Comparison of ENCODE assay signal across 8 mouse cellular contexts in the genomic region with DNA sequence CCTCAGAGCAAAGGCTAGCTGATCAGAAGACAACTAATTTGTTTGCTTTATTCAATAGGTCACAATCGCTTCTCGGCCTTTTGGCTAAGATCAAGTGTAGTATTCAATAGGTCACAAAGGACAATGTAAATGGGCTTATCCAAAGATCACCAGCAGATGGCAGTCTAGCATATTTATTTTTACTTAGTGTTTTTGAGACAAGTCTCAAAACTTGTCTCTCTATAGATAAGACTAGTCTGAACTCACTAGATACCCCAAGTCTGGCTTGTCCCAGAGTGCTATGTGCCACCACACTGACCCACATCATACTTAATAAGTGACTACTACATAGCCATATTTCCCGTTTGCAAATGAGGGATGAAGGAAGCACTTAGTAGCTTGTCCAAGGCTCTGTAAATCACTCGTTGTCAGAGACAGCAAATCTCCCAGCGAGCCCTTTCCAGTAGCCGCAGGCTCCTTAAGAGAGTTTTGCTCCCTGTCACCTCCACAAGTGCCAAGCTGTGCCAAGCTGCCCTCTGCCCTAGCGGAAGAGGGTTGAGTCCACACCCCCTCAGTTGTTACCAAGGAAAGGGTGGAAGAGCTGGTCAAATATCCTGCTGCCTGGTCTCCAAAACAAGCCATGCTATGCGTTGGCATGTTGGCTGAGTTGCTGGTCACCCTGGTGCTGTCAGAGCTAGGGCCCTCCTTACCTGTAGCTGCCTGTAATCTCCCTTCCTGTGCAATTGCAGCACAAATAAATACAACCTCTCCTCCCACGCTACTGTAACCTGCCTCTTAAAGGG. TPM values are rescaled to one million over a fixed set of nuclear protein-coding genes. Genes with fewer than 3 reads are reported as not detected.
DNase-seq lines count a peak whose midpoint lies in the region; ATAC-seq lines count a peak whose summit lies in the region.

No protein-coding gene starts in this region.

- H3K4me1 ChIP-seq in neural tube, embryonic 11.5 days (ENCODE audit: control insufficient read depth, insufficient read depth, low read length), result peaks cover 2% of the 10 kb centered on the region; the same call in 1 of the 2 replicates
- peaks cover 7% of the 10 kb centered on the region; the same call in 1 of the 2 replicates for H3K4me1 ChIP-seq in embryonic facial prominence, embryonic 14.5 days (ENCODE audit: control insufficient read depth, insufficient read depth, low read length)
- H3K4me1 ChIP-seq in liver, embryonic 16.5 days (ENCODE audit: control insufficient read depth, low read depth, low read length), result peaks cover 11% of the 10 kb centered on the region

- H3K27ac ChIP-seq in neural tube, embryonic 11.5 days (ENCODE audit: low read depth, low read length), result no peak overlapping the region
- no peak overlapping the region for H3K27ac ChIP-seq in embryonic facial prominence, embryonic 14.5 days (replicated peaks; ENCODE audit: low read depth, low read length)
- 0 out of 2 replicates have a peak overlapping the region, but pooled peaks have one; percentile 33 for H3K27ac ChIP-seq in liver, embryonic 16.5 days (ENCODE audit: low read length)

- H3K4me2 ChIP-seq in neural tube, embryonic 11.5 days (ENCODE audit: low read depth), result no peak overlapping the region
- no peak overlapping the region for H3K4me2 ChIP-seq in embryonic facial prominence, embryonic 14.5 days (ENCODE audit: low read depth, low read length)
- peak overlapping the region; percentile 38 for H3K4me2 ChIP-seq in liver, embryonic 16.5 days (ENCODE audit: low read depth, low read length)

- no peak overlapping the region for H3K4me3 ChIP-seq in neural tube, embryonic 11.5 days (ENCODE audit: low read depth, low read length)
- H3K4me3 ChIP-seq in embryonic facial prominence, embryonic 14.5 days (ENCODE audit: low read depth, low read length), result no peak overlapping the region
- peak overlapping the region; percentile 13; the same call in 1 of the 2 replicates for H3K4me3 ChIP-seq in liver, embryonic 16.5 days (ENCODE audit: low read depth, low read length)

- H3K9ac ChIP-seq in neural tube, embryonic 11.5 days (ENCODE audit: low read length), result no peak overlapping the region
- H3K9ac ChIP-seq in embryonic facial prominence, embryonic 14.5 days (ENCODE audit: low read depth, low read length), result no peak overlapping the region
- 0 out of 2 replicates have a peak overlapping the region, but pooled peaks have one; percentile 2 for H3K9ac ChIP-seq in liver, embryonic 16.5 days (ENCODE audit: low read depth, low read length)

- 29% methylated on average over 9 of the region's 9 CpGs for WGBS in neural tube, embryonic 11.5 days
- 33% methylated on average over 9 of the region's 9 CpGs for WGBS in embryonic facial prominence, embryonic 14.5 days
- WGBS in liver, embryonic 16.5 days (ENCODE audit: insufficient replicate concordance), result 21% methylated on average over 9 of the region's 9 CpGs

- H3K27me3 ChIP-seq in neural tube, embryonic 11.5 days (ENCODE audit: control insufficient read depth, insufficient read depth, low read length), result no peaks in the 10 kb centered on the region
- H3K27me3 ChIP-seq in embryonic facial prominence, embryonic 14.5 days (replicated peaks; ENCODE audit: control insufficient read depth, insufficient read depth, low read length), result no peaks in the 10 kb centered on the region
- no peaks in the 10 kb centered on the region for H3K27me3 ChIP-seq in liver, embryonic 16.5 days (ENCODE audit: control insufficient read depth, insufficient read depth, low read depth, low read length)

- peak; percentile 60 for DNase-seq in neural tube, embryonic 11.5 days (ENCODE audit: low spot score)
- no peak for DNase-seq in neural tube, embryonic 10.5 days (ENCODE audit: extremely low spot score, low spot score)
- peak; percentile 59 for DNase-seq in T-cell, adult 2 months (ENCODE audit: low spot score)
- DNase-seq in embryonic facial prominence, embryonic 14.5 days (ENCODE audit: low spot score), result peak; percentile 78
- peak; percentile 95 for DNase-seq in hindlimb bud, embryonic 11.5 days (ENCODE audit: extremely low spot score, low read depth, low spot score)
- DNase-seq in retina, embryonic 14.5 days (ENCODE audit: low spot score), result peak; percentile 92
- no peak for DNase-seq in left cerebral cortex, adult 8-10 months (ENCODE audit: low spot score in 2 of 2)

- no peaks in the 10 kb centered on the region for H3K9me3 ChIP-seq in neural tube, embryonic 11.5 days (ENCODE audit: control insufficient read depth, low read length)
- no peaks in the 10 kb centered on the region for H3K9me3 ChIP-seq in embryonic facial prominence, embryonic 14.5 days (ENCODE audit: control insufficient read depth, low read length)
- no peaks in the 10 kb centered on the region for H3K9me3 ChIP-seq in liver, embryonic 16.5 days (replicated peaks; ENCODE audit: control insufficient read depth, low read length)

- H3K36me3 ChIP-seq in neural tube, embryonic 11.5 days (ENCODE audit: control insufficient read depth, insufficient read depth, low read length), result peaks cover 7% of the 10 kb centered on the region
- peaks cover 19% of the 10 kb centered on the region for H3K36me3 ChIP-seq in embryonic facial prominence, embryonic 14.5 days (ENCODE audit: control insufficient read depth, insufficient read depth, low read length)
- H3K36me3 ChIP-seq in liver, embryonic 16.5 days (ENCODE audit: control insufficient read depth, insufficient read depth), result peaks cover 12% of the 10 kb centered on the region

- no peak; the same call in 1 of the 2 replicates for ATAC-seq in neural tube, embryonic 11.5 days (ENCODE audit: insufficient read depth, low FRiP score, low TSS enrichment)
- ATAC-seq in embryonic facial prominence, embryonic 14.5 days (ENCODE audit: low read depth), result no peak
- ATAC-seq in liver, embryonic 16.5 days (ENCODE audit: low read depth), result peak; percentile 75

RNA-seq across cellular contexts. Expression of gene Arhgef2, which starts 13.6 kb away (rescaled TPM):
- polyA plus RNA-seq in neural tube, embryonic 11.5 days (2014; fragmentation: Nextera tagmentation; extraction: Ambion mirVana), result 142 and 145 TPM in 2 replicates
- polyA plus RNA-seq in embryonic facial prominence, embryonic 14.5 days (2014; fragmentation: Nextera tagmentation; extraction: Ambion mirVana), result 88.0 and 88.7 TPM in 2 replicates
- polyA plus RNA-seq in liver, embryonic 16.5 days (2015; fragmentation: Nextera tagmentation; extraction: Ambion mirVana), result 16.4 and 20.0 TPM in 2 replicates
- total RNA-seq in left cerebral cortex, adult 8-10 months (2022), result 100 to 1,000 TPM; 228 to 247 (median 232) TPM

RNA-seq across cellular contexts. Expression of gene Ssr2, which starts 16.5 kb away (rescaled TPM):
- 185 and 195 TPM in 2 replicates for polyA plus RNA-seq in neural tube, embryonic 11.5 days (2014; fragmentation: Nextera tagmentation; extraction: Ambion mirVana)
- 289 and 337 TPM in 2 replicates for polyA plus RNA-seq in embryonic facial prominence, embryonic 14.5 days (2014; fragmentation: Nextera tagmentation; extraction: Ambion mirVana)
- polyA plus RNA-seq in liver, embryonic 16.5 days (2015; fragmentation: Nextera tagmentation; extraction: Ambion mirVana), result 171 and 190 TPM in 2 replicates
- total RNA-seq in left cerebral cortex, adult 8-10 months (2022), result 10 to 100 TPM; 85.5 to 93.2 (median 89.8) TPM

RNA-seq across cellular contexts. Expression of gene Ubqln4, which starts 38.6 kb away (rescaled TPM):
- polyA plus RNA-seq in neural tube, embryonic 11.5 days (2014; fragmentation: Nextera tagmentation; extraction: Ambion mirVana), result 80.2 and 84.0 TPM in 2 replicates
- 46.3 and 50.0 TPM in 2 replicates for polyA plus RNA-seq in embryonic facial prominence, embryonic 14.5 days (2014; fragmentation: Nextera tagmentation; extraction: Ambion mirVana)
- 14.8 and 16.4 TPM in 2 replicates for polyA plus RNA-seq in liver, embryonic 16.5 days (2015; fragmentation: Nextera tagmentation; extraction: Ambion mirVana)
- 100 to 1,000 TPM; 121 to 142 (median 129) TPM for total RNA-seq in left cerebral cortex, adult 8-10 months (2022)

RNA-seq across cellular contexts. Expression of gene Lamtor2, which starts 39.3 kb away (rescaled TPM):
- 82.1 and 98.4 TPM in 2 replicates for polyA plus RNA-seq in neural tube, embryonic 11.5 days (2014; fragmentation: Nextera tagmentation; extraction: Ambion mirVana)
- 97.9 and 107 TPM in 2 replicates for polyA plus RNA-seq in embryonic facial prominence, embryonic 14.5 days (2014; fragmentation: Nextera tagmentation; extraction: Ambion mirVana)
- 98.6 and 107 TPM in 2 replicates for polyA plus RNA-seq in liver, embryonic 16.5 days (2015; fragmentation: Nextera tagmentation; extraction: Ambion mirVana)
- 100 to 1,000 TPM; 102 to 133 (median 110) TPM for total RNA-seq in left cerebral cortex, adult 8-10 months (2022)

RNA-seq across cellular contexts. Expression of gene Rab25, which starts 44.0 kb away (rescaled TPM):
- polyA plus RNA-seq in neural tube, embryonic 11.5 days (2014; fragmentation: Nextera tagmentation; extraction: Ambion mirVana), result 0.70 and 0.78 TPM in 2 replicates
- 33.8 and 38.0 TPM in 2 replicates for polyA plus RNA-seq in embryonic facial prominence, embryonic 14.5 days (2014; fragmentation: Nextera tagmentation; extraction: Ambion mirVana)
- polyA plus RNA-seq in liver, embryonic 16.5 days (2015; fragmentation: Nextera tagmentation; extraction: Ambion mirVana), result 0.32 and 1.1 TPM in 2 replicates
- total RNA-seq in left cerebral cortex, adult 8-10 months (2022), result not detected

Comparison
In these comparisons a context has a peak if more than half of its experiments do, and no peak if none do; other contexts are left out.
1. DNase-seq: peak in neural tube, embryonic 11.5 days (single experiment), T-cell, adult 2 months (single experiment), embryonic facial prominence, embryonic 14.5 days (single experiment), hindlimb bud, embryonic 11.5 days (single experiment) and retina, embryonic 14.5 days (single experiment); none in neural tube, embryonic 10.5 days (single experiment) and left cerebral cortex, adult 8-10 months (0 of 2).